Mouse (Mus musculus) liver, adult 2 months (tissue): Measurements from ENCODE around the gene Cfap97d1.

Source experiments
- CTCF ChIP-seq: fragments of 200-500 bp; IDR thresholded peaks from 2 replicates; pipeline ENCODE4 v1.5.1; 2011; ENCODE audit warnings: low read depth, low read length, control low read depth
- POLR2A ChIP-seq: fragments of 200-500 bp; IDR thresholded peaks from 2 replicates; pipeline ENCODE4 v1.6.1; 2011; ENCODE audit warnings: low read length, control low read depth; ENCODE audit not compliant: insufficient read depth; ENCODE audit errors: extremely low read depth

GRCm38 (mm10) chr11:102029966-102030365 lies 45.9 kb downstream of the Cfap97d1 start:
- no peak for TF ChIP-seq CTCF
- no peak for TF ChIP-seq POLR2A
